Mouse (Mus musculus) cerebellum, postnatal 25 days (tissue): Measurements from ENCODE around the gene Immp2l.

Source experiments
- DNase-seq, 2 experiments: peaks; one replicate each; pipeline ENCODE4 v3.0.0; 2021; ENCODE audit warnings: mixed read lengths in 2 of 2

Immp2l gene

DNA sequence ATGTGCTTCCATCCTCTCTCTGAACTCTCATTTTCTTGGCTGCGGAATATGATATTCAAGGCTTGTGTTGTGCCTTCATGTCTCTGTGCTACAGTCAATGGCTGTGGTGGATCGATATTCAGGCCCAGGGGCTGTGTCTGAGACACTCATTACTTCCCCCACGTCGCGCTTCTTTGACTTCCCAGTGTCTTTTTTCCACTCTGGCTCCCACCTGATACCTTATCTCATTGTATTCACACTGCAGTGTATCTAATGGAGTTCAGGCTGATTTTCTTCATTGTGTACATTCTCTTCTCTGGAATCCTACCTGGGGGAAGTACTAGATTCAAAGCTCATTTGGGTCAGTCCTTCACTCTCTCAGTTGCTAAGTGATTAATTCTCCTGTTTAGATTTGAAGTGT is 27.1 kb downstream of the Immp2l start:
- DNase-seq, result no peak

DNA sequence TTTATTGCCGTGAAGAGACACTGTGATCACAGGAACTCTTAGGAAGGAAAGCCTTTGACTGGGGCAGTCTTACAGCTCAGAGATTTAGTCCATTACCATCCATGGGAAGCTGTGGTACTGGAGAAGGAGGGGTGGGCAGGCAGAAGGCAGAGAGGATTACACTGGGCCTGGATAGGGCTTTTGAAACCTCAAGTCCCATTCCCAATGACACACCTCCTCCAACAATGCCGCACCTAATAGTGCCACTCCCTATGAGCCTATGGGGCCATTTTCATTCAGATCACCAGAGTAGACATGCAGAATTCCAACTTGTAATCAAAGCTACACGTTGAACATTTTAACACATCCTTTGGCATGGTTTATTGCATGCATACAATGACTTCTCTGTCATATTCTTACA is 29.0 kb downstream of the Immp2l start:
- DNase-seq, result no peak

DNA sequence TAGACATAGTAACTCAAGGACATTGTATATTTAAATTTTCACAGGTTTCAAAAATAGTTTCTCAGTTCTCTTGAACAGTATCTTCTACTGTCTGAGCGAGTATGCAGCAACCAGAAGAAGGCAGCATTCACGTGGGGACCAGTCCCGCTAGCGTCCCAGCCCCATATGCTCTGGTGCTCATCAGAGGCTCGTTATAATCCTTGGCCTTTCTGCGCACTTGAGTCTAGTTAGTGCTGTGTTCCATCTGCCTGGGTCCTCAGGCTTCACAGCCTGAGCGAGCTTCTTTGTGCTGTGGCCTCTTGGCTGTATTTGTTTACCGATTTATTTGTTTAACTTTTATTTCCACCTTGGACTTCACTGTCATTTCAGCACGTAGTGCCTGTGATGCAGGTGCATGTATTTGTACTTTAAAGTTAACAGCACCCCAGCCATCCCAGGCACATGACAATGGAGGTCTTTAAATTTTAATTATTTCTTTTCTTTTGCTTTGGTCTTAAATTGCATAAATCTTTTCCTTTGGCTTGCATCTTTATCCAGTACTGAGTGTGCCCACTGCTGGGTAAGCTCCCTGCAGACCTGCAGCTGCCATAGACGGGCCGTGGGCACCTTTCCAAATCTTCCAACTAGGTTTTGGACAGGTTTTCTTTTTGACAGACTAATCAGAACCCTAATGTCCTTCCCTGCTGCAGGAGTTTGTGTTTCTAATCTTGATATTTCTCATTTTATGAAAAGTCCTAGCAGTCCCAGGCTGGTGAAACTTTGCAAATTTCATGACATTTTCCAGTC is 30.3 kb downstream of the Immp2l start:
- DNase-seq, result peak; percentile 67 to 79

DNA sequence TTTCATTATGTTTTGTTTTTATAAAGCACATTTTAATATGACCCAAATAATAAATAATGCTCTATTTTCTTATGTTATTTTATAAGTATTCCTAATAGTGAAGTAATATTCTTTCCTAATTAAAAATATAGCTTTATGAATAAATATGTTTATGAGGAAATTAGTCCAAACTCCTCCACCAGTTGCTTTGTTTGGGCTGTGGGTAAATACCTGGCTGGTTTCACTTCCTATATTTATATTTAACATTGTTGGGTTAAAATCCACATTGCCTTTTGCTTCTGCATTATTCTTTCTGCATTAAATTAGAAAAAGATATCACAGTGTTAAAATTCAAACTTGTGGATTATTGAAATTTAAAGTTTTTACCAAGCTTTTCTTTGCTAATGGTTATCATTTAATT is 32.1 kb downstream of the Immp2l start:
- no peak for DNase-seq

DNA sequence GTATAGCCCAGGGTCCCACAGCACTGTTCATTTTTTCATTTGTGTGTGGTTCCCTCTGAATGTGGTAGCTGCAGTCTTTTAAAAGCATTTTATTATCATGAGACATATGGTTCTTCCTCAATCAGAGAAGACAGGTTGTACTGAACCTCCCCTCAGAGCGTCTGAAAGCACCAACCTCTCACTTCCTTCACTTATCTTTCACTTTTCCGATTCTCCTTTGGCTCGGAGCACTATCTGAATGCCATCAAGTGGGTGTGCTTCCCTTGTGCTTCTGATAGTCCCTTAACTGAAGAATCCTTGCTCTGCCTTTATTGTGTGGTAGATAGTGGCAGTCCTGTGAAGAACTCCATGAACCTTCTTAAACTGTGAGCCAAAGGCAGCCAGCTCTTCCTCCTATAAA is 39.4 kb downstream of the Immp2l start:
- no peak for DNase-seq

DNA sequence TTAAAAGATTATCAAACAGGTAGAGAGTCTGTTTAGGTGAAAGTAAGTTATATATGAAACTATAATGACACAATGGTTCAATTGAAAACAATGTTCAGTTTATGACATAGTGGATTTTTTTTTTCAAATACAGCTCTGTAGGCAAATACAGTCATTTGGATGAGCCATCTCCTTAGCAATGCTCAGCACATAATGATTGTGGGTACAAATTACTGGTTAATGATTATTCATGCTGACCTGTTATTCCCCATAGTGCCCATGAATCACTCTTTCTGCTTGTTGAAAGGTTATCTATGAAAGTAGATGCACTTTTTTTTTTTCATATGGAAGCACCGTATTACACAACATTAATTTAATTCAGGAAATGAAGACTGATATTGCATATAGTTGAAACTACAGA is 58.0 kb downstream of the Immp2l start:
- DNase-seq, result no peak

DNA sequence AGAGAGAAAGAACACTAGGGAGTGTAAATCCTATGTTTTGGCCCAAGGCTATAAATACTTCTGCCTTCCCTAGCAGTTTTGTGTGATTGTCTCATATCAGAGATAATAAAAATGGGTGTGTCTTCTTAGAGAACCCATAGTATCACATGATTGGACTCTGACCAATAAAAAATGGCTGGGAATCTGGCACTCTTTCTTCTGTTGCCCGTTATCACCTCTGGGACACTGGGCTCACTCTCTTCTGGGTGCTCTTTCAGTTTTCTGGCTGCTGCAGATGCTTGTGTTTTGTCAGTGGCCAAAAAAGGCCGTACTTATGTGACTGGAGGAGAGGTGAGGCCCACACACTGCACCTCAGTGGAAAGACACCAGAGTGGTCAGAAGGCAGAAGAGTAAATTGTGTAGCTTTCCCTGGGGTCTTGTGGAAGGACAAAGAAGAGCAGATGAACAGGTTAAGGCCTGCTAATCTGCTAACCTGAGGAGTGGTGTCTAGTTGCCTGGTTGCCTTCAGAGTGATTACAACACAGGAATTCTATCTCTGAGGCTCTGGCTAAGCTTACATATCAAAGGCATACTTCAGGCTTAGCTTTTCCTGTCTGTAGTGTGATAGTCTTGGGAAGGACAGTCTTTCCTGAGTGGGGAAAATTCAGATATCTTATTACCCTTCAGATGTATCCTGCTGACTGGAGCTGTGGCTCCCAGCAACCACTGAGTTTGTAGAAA is 60.6 kb downstream of the Immp2l start:
- DNase-seq, result no peak

DNA sequence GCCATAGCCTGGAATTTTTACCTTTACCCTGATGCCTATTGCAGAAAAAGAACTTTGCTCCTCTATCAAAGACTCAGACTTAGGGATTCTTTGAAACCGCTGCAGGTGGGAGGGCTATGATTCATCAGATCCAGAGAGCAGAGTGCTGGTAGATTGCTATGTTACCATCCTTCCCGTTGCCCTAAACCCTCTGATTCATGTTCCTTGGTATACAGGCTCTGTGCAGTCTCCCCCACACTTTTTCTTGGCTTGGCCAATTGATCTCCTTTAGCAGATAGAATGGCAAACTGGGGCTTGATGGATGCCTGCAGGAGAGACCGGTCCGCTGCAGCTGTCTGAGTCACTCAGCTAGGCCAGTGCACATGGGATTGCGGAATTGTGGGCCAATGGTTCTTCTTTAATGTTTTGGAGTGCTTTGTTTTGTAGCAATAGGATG is 66.1 kb downstream of the Immp2l start:
- DNase-seq, result no peak

DNA sequence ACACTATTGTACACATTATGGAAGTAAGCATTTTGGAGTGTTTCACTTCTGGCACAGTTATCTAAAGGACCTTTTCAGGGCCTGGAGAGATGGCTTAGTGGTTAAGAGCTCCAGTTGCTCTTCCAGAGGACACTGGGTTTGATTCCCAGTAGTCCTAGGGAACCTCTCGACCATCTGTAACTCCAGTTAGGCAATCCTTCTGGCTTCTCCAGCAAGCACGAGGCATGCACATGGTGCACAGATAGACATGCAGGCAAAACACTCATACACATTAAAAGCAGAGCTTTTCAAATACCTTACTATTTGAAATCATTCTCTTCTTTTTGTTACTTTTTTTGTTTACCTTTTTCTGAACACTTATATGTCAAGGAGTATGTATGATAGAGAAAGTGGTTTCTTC is 66.9 kb downstream of the Immp2l start:
- no peak for DNase-seq

DNA sequence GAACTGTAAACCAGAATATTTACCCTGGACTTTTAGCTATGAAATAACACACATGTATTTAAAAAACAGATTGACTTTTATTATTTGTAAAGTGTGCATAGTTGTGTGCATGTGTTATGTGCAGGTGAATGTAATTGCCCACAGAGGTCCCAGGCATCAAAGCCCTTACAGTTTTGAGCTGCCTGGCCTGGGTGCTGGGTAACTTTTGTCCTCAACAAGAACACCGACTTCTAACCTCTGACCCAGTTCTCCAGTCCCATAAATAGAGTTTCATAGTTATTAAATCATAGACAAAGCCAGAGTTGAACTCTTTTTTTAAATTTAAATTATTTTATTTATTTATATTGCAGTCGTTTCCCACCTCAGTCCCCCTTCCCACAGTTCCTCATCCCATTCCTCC is 67.4 kb downstream of the Immp2l start:
- no peak for DNase-seq

DNA sequence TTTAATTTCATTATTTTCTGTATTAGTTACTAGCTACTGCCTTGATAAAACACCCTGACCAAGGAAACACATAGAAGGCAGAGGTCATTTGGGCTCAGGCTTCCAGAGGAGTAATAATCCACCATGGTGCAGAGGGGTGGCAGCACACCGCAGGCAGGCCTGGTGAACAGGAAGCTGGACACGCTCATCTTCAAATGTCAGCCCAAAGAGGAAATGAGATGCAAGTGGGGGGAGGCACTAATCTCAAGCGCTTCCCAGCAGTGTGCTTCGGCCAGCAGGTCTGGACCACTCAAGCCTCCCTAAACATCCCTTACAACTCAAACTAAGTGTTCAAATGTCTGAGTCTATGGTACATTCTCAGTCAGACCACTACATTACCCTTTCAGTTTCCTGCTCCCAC is 72.2 kb downstream of the Immp2l start:
- DNase-seq, result no peak

DNA sequence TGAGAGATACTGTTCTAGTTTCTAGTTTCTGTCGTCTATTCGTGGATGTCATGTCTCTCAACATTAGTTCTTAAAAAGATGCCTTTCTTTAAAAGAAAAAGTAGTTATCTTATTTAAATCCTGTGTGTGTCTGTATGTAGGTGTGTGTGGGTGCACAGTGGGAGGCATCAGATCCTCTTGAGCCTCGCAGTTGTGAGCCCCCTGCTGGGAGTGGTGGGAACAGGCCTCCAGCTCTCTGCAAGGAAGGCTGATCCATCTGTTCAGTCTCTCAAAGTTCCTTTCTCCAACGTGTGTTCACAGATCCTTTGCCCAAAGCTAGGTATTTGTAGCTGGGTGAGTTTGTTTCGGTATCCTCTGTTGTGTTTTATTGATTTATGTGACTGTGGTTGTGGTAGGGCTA is 73.5 kb downstream of the Immp2l start:
- DNase-seq, result peak in 1 of 2 experiments; percentile 41

DNA sequence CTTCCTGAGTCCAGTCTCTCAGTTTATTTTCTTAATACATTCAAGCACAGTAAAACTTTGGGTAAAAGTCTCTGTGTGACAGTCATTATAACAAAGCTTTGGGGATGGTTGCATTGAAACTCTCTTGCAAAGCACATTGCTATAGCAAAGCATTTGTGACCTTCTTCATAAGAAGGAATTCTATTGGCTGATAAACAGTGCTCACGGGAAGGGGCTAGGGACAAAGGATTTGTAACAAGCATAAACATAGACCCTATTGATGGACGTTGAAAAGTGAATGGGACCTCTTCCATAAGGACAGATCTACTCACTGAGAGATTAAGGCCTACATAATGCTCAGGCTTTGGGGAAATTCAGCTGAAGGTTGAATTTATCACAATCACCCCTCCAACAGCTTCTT is 85.1 kb downstream of the Immp2l start:
- DNase-seq, result no peak

DNA sequence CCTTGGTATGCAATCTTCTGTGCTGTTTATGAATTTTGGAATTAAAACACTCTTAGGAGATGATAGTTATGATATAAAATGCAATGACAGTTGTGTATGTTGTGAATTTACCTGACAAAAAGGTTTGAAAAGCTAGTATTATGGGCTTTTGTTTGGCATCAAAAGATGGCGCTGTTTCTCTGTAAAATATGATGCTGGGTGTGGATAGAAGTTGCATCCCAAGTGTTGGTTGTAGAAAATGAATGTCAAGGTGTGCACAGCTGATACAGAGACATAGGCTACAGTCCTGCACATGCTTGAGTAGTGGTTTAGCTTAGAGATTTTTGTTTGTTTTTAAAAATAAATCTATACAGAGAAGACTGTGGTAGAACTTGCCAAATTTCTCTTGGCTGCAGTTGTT is 87.6 kb downstream of the Immp2l start:
- DNase-seq, result peak in 1 of 2 experiments; percentile 32

DNA sequence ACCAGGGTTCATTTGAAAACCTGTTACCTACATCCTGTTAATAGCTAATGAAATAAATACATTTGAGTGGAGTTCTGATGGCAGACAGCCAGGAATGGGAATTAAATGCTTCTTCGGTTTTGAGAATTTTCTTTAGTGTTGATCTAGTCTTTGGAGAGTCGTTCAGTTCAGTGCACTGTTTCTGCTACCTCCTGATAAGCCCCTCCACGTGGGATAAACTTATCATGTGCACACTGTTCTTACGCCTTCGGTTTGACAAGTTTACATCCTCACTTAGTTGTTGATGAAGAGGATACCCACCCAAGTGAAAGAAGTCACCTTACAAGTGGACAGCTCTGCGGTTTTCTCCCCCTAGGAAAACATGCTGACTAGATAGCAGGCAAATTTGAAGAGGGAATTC is 88.2 kb downstream of the Immp2l start:
- DNase-seq, result no peak

DNA sequence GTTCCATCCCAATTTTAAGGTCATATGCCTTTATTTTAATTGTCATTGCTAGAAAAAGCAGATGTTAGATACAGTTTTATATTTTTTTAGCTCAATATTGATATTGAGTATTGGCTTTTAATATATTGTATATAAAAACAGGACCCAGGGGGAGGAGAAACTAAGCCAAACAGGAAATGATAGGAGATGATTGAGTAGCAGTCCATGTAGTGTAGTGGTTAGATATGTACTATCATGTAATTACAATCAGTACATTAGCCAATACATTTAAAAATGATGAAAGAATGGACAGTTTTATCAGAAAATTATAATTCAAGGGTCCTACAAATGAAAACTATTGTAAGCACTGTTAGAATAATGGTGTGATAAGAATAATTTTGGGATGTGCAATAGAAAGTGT is 94.5 kb downstream of the Immp2l start:
- no peak for DNase-seq

DNA sequence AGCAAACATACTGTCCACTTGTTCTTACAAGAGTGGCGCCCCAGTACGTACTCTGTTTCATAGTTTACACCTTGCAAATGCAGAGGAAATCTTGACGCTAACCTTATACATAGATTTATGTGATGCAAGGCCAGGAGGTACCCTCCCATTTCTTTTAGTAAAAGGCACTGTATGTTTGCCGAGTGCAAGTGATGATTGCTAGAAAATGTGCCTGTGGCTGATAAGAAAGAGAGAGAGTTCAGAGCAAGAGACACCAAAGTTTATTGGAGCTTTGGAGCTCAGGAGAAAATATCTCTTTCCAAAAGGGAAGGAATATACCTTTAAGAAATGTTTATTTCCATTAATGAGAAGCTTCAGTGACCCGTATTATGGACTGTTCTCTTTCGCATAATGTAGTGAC is 95.8 kb downstream of the Immp2l start:
- DNase-seq, result no peak

DNA sequence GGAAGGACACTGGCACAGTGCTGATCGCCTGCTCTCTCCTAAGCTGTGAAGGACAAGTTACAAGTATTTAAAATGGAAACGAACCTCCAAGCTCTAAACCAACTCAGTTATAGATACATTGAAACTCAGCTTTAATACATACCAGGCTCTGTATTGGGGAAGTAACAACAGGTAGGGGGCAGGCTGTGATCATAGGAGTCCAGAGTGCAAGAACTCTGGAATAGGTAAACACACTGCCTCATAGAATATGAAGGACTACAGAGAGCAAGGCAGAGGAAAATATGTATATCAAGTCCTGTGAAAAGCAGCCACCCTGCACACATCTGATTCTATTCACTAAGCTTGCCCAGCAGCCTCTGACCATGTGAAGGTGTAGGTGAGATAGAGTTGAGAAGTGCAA is 99.3 kb downstream of the Immp2l start:
- no peak for DNase-seq

DNA sequence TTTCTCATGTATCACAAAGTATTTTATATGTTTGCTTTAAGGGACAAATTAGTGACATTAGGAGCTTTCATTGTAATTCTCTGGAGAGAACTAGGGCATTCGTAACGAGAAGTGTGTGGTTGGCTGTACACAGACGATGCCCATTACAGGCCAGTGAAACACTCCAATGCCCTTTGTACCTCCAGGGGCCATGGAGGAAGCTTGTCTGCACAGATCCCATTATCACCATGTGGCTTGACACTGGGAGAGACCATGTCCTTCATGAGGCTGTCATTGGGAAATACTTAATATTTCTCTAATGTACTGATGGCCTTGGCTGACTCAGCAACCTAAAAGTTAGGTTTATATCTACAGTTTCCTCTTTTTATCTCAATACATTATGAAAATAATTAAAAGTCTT is 111.0 kb downstream of the Immp2l start:
- DNase-seq, result no peak

DNA sequence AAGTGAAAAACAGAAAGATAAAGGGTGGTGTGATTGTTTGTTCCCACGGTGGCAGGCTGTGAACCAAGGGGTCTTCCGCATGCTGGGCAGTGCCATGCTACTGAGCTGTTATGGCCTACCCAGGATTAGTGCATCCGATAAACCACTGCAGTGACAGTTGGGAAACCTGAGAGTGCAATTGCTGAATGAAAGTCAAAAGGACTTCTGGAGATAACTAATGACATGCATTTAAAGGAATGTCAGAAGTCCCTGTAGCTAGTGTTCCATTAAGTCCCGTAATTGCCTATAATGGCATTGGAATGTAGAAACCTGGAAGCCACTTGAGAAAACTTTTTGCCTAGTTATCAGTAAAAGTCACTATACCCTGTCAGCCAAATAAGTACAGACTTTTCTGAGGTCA is 135.7 kb downstream of the Immp2l start:
- no peak for DNase-seq

DNA sequence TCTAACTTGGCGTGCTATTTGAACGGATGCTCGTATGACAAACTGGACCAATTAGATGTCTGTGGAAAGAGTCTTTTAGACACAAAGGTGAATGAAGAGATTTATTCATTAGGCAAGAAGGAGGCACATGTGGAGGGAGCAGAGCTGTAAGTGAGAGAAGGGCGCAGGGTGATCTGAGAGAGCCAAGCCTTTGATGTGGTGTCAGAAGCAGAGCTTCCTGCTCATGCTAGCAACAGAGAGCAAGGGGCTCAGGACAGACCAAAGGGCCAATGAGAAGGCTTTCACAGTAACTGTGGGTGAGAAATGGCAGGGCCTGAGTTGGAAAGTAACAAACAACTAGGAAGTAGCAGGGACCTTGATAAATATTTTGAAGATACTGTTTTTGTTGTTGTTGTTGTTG is 143.9 kb downstream of the Immp2l start:
- DNase-seq, result no peak

DNA sequence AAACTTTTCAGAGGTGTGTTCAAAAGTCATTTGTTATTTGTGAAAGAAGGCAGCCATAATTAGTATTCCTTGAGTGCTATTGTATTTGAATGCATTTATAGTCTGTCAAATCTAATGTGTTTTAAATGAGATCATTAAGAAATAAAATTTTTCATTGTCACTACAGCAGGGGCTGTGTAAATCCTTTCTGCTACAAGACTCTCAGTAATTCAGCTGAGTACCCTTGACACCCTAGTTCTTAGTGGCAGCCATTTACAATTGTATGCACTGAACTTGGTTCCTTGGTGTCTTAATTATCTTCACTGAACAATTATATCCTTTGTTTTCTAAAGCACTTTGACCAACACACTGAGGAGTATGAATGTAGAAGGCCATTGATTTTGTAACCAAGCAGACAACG is 146.2 kb downstream of the Immp2l start:
- DNase-seq, result no peak

DNA sequence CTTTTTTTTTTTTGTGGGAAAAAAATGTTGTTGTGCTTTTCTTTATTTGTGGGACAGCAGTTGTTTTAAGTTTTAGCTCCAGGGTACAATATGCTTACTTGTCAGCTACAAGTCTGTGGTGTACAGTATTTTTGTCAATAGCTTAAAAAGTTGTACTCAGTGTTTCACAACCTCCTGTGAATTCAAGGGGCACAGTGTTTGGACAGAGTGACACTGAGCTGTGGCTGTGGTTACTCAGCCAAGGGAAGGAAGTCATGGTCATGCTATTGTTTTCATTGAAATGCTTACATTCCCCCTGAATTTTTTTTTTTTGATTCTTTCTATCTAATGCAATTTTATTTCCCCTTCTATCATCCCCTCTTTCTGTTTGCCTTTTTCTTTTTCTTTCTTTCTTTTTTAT is 159.0 kb downstream of the Immp2l start:
- DNase-seq, result no peak

DNA sequence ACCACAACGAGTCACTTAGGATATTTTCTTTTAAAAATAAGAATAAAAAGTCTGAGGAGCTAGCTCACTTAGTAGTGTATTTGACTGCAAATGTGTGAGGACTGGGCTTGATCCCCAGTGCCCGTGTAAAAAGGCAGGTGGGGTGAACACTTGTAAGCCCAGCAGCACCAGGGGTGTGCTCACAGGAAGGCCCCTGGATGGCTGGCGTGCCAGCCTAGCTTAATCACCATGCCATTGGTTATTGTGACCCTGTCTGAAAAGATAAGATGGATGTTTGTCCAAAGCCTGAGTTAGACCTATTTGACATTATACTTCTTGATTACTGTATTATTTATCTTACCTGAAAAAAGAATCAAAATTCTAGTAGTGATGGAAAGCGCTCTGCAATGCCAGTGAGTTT is 161.2 kb downstream of the Immp2l start:
- DNase-seq, result no peak

DNA sequence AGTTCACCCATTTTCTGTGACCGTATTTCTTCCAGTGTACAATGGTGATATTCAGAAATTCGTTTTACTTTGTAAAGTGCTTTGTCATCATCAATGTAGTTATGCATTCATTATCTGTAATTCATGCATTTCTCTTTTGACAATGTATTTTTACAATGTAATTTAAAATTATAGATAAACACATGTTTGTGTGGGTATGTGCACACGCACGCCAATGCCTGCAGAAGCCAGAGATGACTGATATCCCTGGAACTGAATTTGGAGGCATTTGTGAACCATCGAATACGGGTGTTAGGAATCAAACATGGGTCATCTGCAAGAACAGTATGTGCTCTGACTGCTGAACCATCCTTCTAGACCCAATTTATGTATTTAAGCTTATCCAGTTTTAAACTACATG is 161.6 kb downstream of the Immp2l start:
- DNase-seq, result no peak
